Mouse (Mus musculus) E14TG2a.4 (cell line): ENCODE results near the gene Hsd17b13.

ENCODE experiments used
- CTCF ChIP-seq: conservative IDR thresholded peaks from 2 replicates; pipeline ENCODE4 v1.5.1; 2014; ENCODE audit warnings: low read length
- NANOG ChIP-seq: IDR thresholded peaks from 2 replicates; pipeline ENCODE4 v1.6.1; 2014; ENCODE audit warnings: borderline replicate concordance, low read length, mixed read lengths

DNA sequence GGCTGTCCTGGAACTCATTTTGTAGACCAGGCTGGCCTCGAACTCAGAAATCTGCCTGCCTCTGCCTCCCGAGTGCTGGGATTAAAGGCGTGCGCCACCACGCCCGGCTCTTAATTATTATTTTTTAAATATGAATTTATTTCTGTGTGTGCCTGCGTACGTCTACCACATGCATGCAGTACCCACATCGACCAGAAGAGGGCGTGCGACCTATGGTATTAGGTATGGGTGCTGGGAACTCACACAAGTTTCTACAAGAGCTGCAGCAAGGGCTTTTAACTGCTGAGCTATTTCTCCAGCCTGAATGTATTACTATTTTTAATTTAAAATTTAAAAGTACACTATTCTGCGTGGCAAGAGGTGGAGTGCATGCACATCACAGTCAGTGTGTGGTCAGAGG lies 50.8 kb downstream of the Hsd17b13 start:
- peak; percentile 91 for TF ChIP-seq CTCF
- no peak for TF ChIP-seq NANOG
